Mouse (Mus musculus) CH12.LX (cell line): Measurements from ENCODE around the gene Shpk. TPM values are rescaled to one million over a fixed set of nuclear protein-coding genes. Genes with fewer than 3 reads are reported as not detected.

Experiments
- DNase-seq: peaks from one replicate; pipeline ENCODE4 v3.0.0-alpha.2; 2013; ENCODE audit errors: extremely low read depth
- H3K27ac ChIP-seq: 2 replicates; pipeline ENCODE4 v1.5.1; 2012; ENCODE audit warnings: low read depth, mild to moderate bottlenecking, control low read depth, moderate library complexity; ENCODE audit not compliant: insufficient read depth
- H3K27me3 ChIP-seq: replicated peaks from 2 replicates; pipeline ENCODE3; 2012; ENCODE audit warnings: inconsistent platforms
- H3K36me3 ChIP-seq, 2 experiments: replicated peaks in 1 of 2; 2 replicates each; pipeline versions ENCODE3 to v1.6.1; 2012; ENCODE audit warnings: inconsistent platforms in 1 of 2, low read length in 1 of 2, mild to moderate bottlenecking in 1 of 2, mixed read lengths in 1 of 2, moderate library complexity in 1 of 2; ENCODE audit not compliant: control insufficient read depth in 1 of 2, insufficient read depth in 1 of 2
- H3K4me1 ChIP-seq, 2 experiments: 2 replicates each; pipeline ENCODE4 v1.6.1; 2012; ENCODE audit warnings: inconsistent platforms in 1 of 2, moderate library complexity in 1 of 2; ENCODE audit not compliant: insufficient read depth in 2 of 2, control insufficient read depth in 1 of 2
- H3K4me2 ChIP-seq: 2 replicates; pipeline ENCODE4 v1.6.1; 2012; ENCODE audit warnings: low read depth, mild to moderate bottlenecking, control low read depth; ENCODE audit not compliant: poor library complexity, insufficient read depth, severe bottlenecking
- H3K4me3 ChIP-seq, 3 experiments: fragments of 150-350 bp in 1 of 3; sonication (generic) in 1 of 3; replicated peaks in 1 of 3; 2 replicates each; pipeline versions ENCODE3 to v1.5.1; 2011 to 2012; ENCODE audit warnings: low read depth in 2 of 3, low read length in 2 of 3, mild to moderate bottlenecking in 2 of 3, moderate library complexity in 2 of 3, control low read depth in 1 of 3, improper control_type of control experiment in 1 of 3, inconsistent platforms in 1 of 3, mixed read lengths in 1 of 3; ENCODE audit not compliant: poor library complexity in 1 of 3
- H3K79me2 ChIP-seq: replicated peaks from 2 replicates; pipeline ENCODE4 v1.6.1; 2012; ENCODE audit warnings: mild to moderate bottlenecking, moderate library complexity; ENCODE audit not compliant: control insufficient read depth, poor library complexity, insufficient read depth, severe bottlenecking; ENCODE audit errors: extremely low read depth
- H3K9ac ChIP-seq: 2 replicates; pipeline ENCODE4 v1.6.1; 2012; ENCODE audit warnings: low read depth, mild to moderate bottlenecking, control low read depth, moderate library complexity; ENCODE audit not compliant: insufficient read depth
- H3K9me3 ChIP-seq: replicated peaks from 2 replicates; pipeline ENCODE3; 2012; ENCODE audit warnings: low read length, inconsistent platforms, mixed read lengths
- BHLHE40 ChIP-seq: IDR thresholded peaks from 2 replicates; pipeline ENCODE4 v1.6.1; 2011; ENCODE audit warnings: mild to moderate bottlenecking, low read depth, low read length, improper control_type of control experiment
- CHD1 ChIP-seq: IDR thresholded peaks from 2 replicates; pipeline ENCODE4 v1.6.1; 2012; ENCODE audit warnings: low read depth, low read length, improper control_type of control experiment, inconsistent platforms
- ELF1 ChIP-seq: IDR thresholded peaks from 2 replicates; pipeline ENCODE4 v1.6.1; 2014; ENCODE audit warnings: low read depth, mild to moderate bottlenecking, inconsistent platforms, low read length, improper control_type of control experiment
- EP300 ChIP-seq: IDR thresholded peaks from 2 replicates; pipeline ENCODE4 v1.6.1; 2011; ENCODE audit warnings: low read length, improper control_type of control experiment
- ETS1 ChIP-seq: conservative IDR thresholded peaks from 2 replicates; pipeline ENCODE4 v1.6.1; 2012; ENCODE audit warnings: low read depth, mild to moderate bottlenecking, inconsistent platforms, low read length, improper control_type of control experiment, moderate library complexity
- GABPA ChIP-seq: IDR thresholded peaks from 2 replicates; pipeline ENCODE4 v1.6.1; 2012; ENCODE audit warnings: low read depth, low read length, improper control_type of control experiment, inconsistent platforms; ENCODE audit not compliant: insufficient replicate concordance
- HCFC1 ChIP-seq: IDR thresholded peaks from 2 replicates; pipeline ENCODE4 v1.6.1; 2012; ENCODE audit warnings: low read depth, mild to moderate bottlenecking, inconsistent platforms, low read length, improper control_type of control experiment
- IRF4 ChIP-seq: IDR thresholded peaks from 2 replicates; pipeline ENCODE4 v1.6.1; 2014; ENCODE audit warnings: low read depth, mild to moderate bottlenecking, inconsistent platforms, low read length, improper control_type of control experiment
- JUN ChIP-seq: IDR thresholded peaks from 2 replicates; pipeline ENCODE4 v1.6.1; 2011; ENCODE audit warnings: low read depth, mild to moderate bottlenecking, low read length, improper control_type of control experiment, moderate library complexity; ENCODE audit not compliant: insufficient read depth
- JUND ChIP-seq: conservative IDR thresholded peaks from 2 replicates; pipeline ENCODE4 v1.6.1; 2011; ENCODE audit warnings: low read depth, low read length, improper control_type of control experiment
- KAT2A ChIP-seq: IDR thresholded peaks from 2 replicates; pipeline ENCODE4 v1.6.1; 2012; ENCODE audit warnings: low read length, improper control_type of control experiment, inconsistent platforms; ENCODE audit not compliant: insufficient replicate concordance
- MAX ChIP-seq: IDR thresholded peaks from 2 replicates; pipeline ENCODE4 v1.6.1; 2011; ENCODE audit warnings: low read length, improper control_type of control experiment
- NELFE ChIP-seq: IDR thresholded peaks from 2 replicates; pipeline ENCODE4 v1.6.1; 2011; ENCODE audit warnings: low read depth, low read length, improper control_type of control experiment
- PAX5 ChIP-seq: IDR thresholded peaks from 2 replicates; pipeline ENCODE4 v1.6.1; 2012; ENCODE audit warnings: low read length, inconsistent platforms, mixed read lengths
- POLR2AphosphoS2 ChIP-seq: IDR thresholded peaks from 2 replicates; pipeline ENCODE4 v1.6.1; 2011; ENCODE audit warnings: low read depth, low read length, improper control_type of control experiment
- RAD21 ChIP-seq: IDR thresholded peaks from 2 replicates; pipeline ENCODE4 v1.6.1; 2011; ENCODE audit warnings: low read depth, mild to moderate bottlenecking, low read length, improper control_type of control experiment, moderate library complexity
- RCOR1 ChIP-seq: conservative IDR thresholded peaks from 2 replicates; pipeline ENCODE4 v1.6.1; 2012; ENCODE audit warnings: low read depth, mild to moderate bottlenecking, inconsistent platforms, low read length, improper control_type of control experiment
- SIN3A ChIP-seq: IDR thresholded peaks from 2 replicates; pipeline ENCODE4 v1.6.1; 2012; ENCODE audit warnings: low read length, improper control_type of control experiment, inconsistent platforms
- SMC3 ChIP-seq: IDR thresholded peaks from 2 replicates; pipeline ENCODE4 v1.6.1; 2011; ENCODE audit warnings: low read depth, low read length, improper control_type of control experiment
- TBP ChIP-seq: conservative IDR thresholded peaks from 2 replicates; pipeline ENCODE4 v1.6.1; 2011; ENCODE audit warnings: low read depth, low read length, improper control_type of control experiment
- TCF12 ChIP-seq: IDR thresholded peaks from 2 replicates; pipeline ENCODE4 v1.6.1; 2014; ENCODE audit warnings: low read depth, mild to moderate bottlenecking, inconsistent platforms, low read length, improper control_type of control experiment
- UBTF ChIP-seq: IDR thresholded peaks from 2 replicates; pipeline ENCODE4 v1.6.1; 2012; ENCODE audit warnings: low read depth, mild to moderate bottlenecking, inconsistent platforms, low read length, improper control_type of control experiment, moderate library complexity
- USF1 ChIP-seq: IDR thresholded peaks from 2 replicates; pipeline ENCODE4 v1.6.1; 2014; ENCODE audit warnings: low read depth, mild to moderate bottlenecking, inconsistent platforms, low read length, improper control_type of control experiment
- USF2 ChIP-seq: conservative IDR thresholded peaks from 2 replicates; pipeline ENCODE4 v1.6.1; 2011; ENCODE audit warnings: low read depth, low read length, improper control_type of control experiment
- ZC3H11A ChIP-seq: IDR thresholded peaks from 2 replicates; pipeline ENCODE4 v1.6.1; 2012; ENCODE audit warnings: low read depth, mild to moderate bottlenecking, inconsistent platforms, low read length, improper control_type of control experiment
- ZMIZ1 ChIP-seq: IDR thresholded peaks from 2 replicates; pipeline ENCODE4 v1.6.1; 2012; ENCODE audit warnings: low read depth, mild to moderate bottlenecking, inconsistent platforms, low read length, improper control_type of control experiment
- ZNF384 ChIP-seq: IDR thresholded peaks from 2 replicates; pipeline ENCODE4 v1.6.1; 2012; ENCODE audit warnings: low read depth, low read length, improper control_type of control experiment, inconsistent platforms
- dilution Hi-C: fragments of 300-500 bp; cut with MboI; formaldehyde crosslinking; loops from 2 replicates; pipeline ENCODE4 v1.14.3; 2020; ENCODE audit warnings: low sequenced_read_pairs; ENCODE audit not compliant: extremely low pct_unique_long_range_greater_than_20kb, extremely low pct_ligation_motif_present
- in situ Hi-C: fragments of 300-500 bp; cut with MboI; formaldehyde crosslinking; loops from 3 replicates; pipeline ENCODE4 v1.14.3; 2019; ENCODE audit warnings: low sequenced_read_pairs, low pct_ligation_motif_present, low pct_unique_long_range_greater_than_20kb, mixed read lengths
- polyA plus RNA-seq: library from polyadenylated mRNA; unstranded; fragments of >175 nt; gene quantifications from 2 replicates; pipeline ENCODE4 v1.2.1, GENCODE M21; 2012; ENCODE audit warnings: low read depth; ENCODE audit not compliant: insufficient read length
- total RNA-seq, 2 experiments: library from RNA; depleted of rRNA; stranded (reverse); fragments of 300-350 nt in 1 of 2; fragments of >200 nt in 1 of 2; gene quantifications; 2 replicates each; pipeline ENCODE4 v1.2.3; 2012 to 2014

Shpk gene
- total and polyA plus RNA-seq, 3 experiments, result 0.83 to 1.8 (median 1.4) TPM

- Histone ChIP-seq H3K9ac (no peak overlapping the region), H3K27ac (no peak overlapping the region), H3K4me1 (no peaks in the 10 kb centered on the region), H3K4me2 (no peak overlapping the region), H3K27me3 (peaks cover 84% of the 10 kb centered on the region), H3K9me3 (no peaks in the 10 kb centered on the region), H3K36me3 (no peaks in the 10 kb centered on the region), H3K4me3 (no peak overlapping the region), H3K79me2 (no peaks in the 10 kb centered on the region)
- TF ChIP-seq TBP (no peak), ETS1 (no peak), ZMIZ1 (no peak), SMC3 (no peak), ELF1 (no peak), MAX (no peak), GABPA (no peak), POLR2AphosphoS2 (no peak), SIN3A (no peak), HCFC1 (no peak), UBTF (no peak)
- in situ Hi-C loops (no loop called here), dilution Hi-C loops (no loop called here)
- no peak for DNase-seq
Observed at GRCm38 (mm10) chr11:73230081-73230480, 30.8 kb downstream of the Shpk start.

- TF ChIP-seq SIN3A, result no peak
- no peak for TF ChIP-seq UBTF
- no peak for TF ChIP-seq ETS1
- TF ChIP-seq PAX5, result no peak
- peak; percentile 75 for TF ChIP-seq USF1
- 0 out of 2 replicates have a peak, but pooled peaks have one; percentile 33 for TF ChIP-seq MAX
- no peak for TF ChIP-seq NELFE
- TF ChIP-seq TBP, result no peak
- TF ChIP-seq EP300, result no peak
- no peak for TF ChIP-seq TCF12
- TF ChIP-seq KAT2A, result no peak
- TF ChIP-seq JUN, result no peak
- TF ChIP-seq CHD1, result no peak
- TF ChIP-seq RAD21, result no peak
- no peak for TF ChIP-seq ELF1
- peak; percentile 84 for TF ChIP-seq USF2
- TF ChIP-seq ZNF384, result no peak
- no peak for TF ChIP-seq GABPA
- TF ChIP-seq POLR2AphosphoS2, result no peak
- no peak for TF ChIP-seq RCOR1
- 0 out of 2 replicates have a peak, but pooled peaks have one; percentile 20 for TF ChIP-seq BHLHE40
- no peak for TF ChIP-seq JUND
- no peak for TF ChIP-seq ZMIZ1
- no peak for TF ChIP-seq HCFC1
- TF ChIP-seq IRF4, result no peak
- TF ChIP-seq ZC3H11A, result no peak
- TF ChIP-seq SMC3, result no peak
- TF ChIP-seq, all 38 proteins: peak for 4
- Histone ChIP-seq H3K27me3 (peaks cover 93% of the 10 kb centered on the region), H3K4me3 (no peak overlapping the region), H3K4me1 (no peaks in the 10 kb centered on the region), H3K9me3 (no peaks in the 10 kb centered on the region), H3K36me3 (no peaks in the 10 kb centered on the region), H3K79me2 (no peaks in the 10 kb centered on the region), H3K4me2 (peak overlapping the region; percentile 4; the same call in 1 of the 2 replicates), H3K9ac (no peak overlapping the region), H3K27ac (no peak overlapping the region)
- in situ Hi-C loops (no loop called here), dilution Hi-C loops (no loop called here)
- DNase-seq, result no peak
Observed at GRCm38 (mm10) chr11:73232513-73232912, 33.3 kb downstream of the Shpk start.
